Mouse (Mus musculus): ENCODE data around the gene Fmn2. TPM values are rescaled to one million over a fixed set of nuclear protein-coding genes. Genes with fewer than 3 reads are reported as not detected.

Gene Fmn2
- polyA plus RNA-seq, 1 experiment from 2014 or later = 2.6 TPM

- 88% methylated on average over 7 of the region's 7 CpGs for WGBS
- H3K9ac ChIP-seq (replicated peaks) = no peak overlapping the region
- H3K4me3 ChIP-seq (replicated peaks) = no peak overlapping the region
- H3K36me3 ChIP-seq = no peaks in the 10 kb centered on the region
- no peaks in the 10 kb centered on the region for H3K27me3 ChIP-seq
- H3K27ac ChIP-seq = no peak overlapping the region
- no peak for ATAC-seq (ENCODE audit: insufficient number of reproducible peaks, insufficient read depth, low FRiP score, low TSS enrichment, low read depth)
- H3K4me1 ChIP-seq (replicated peaks) = no peaks in the 10 kb centered on the region
- H3K4me2 ChIP-seq = no peak overlapping the region
- no peaks in the 10 kb centered on the region for H3K9me3 ChIP-seq
Observed at GRCm38 (mm10) chr1:174513419-174513818, 11.8 kb downstream of the Fmn2 start.

DNA sequence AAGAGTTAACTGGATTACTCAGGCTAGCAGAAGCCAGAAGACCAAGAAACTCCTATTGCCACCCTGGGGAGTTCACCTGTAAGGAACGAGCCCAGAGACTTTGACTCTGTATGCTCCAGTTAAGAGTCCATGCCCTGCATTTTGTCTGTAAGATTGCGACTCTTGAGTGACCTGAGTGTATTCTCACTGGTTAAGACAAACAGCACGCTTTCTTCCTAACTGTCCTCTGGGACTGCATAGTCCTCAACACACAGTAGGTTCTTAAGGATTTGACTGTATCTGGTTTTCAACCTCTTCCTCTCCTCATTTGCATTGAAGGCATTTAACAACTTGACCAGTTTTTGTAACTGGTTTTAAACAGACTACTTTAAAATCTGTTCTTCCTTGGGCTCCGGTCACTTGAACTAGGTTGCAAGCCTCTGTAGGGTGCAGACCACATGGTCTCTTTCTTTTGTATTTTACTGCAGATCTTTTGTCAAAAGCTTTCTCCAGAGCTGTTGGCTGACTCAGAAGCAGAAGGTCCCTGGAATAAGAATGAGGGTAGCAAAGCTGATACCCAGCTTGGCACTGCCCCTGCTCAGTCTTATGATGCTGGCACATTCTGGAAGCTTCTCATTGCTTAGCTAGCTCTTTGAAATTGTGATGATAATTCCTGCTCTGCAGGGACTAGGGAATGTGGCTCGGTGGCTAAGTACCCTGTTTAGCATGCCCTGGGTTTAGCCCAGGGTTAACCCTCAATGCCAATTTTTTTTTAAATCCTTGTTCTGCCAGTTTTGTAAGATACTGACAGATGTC, 20.5 kb downstream of the Fmn2 start:
- H3K4me3 ChIP-seq (replicated peaks) = no peak overlapping the region
- H3K4me1 ChIP-seq (replicated peaks) = no peaks in the 10 kb centered on the region; the same call in 1 of the 2 replicates
- no peaks in the 10 kb centered on the region for H3K36me3 ChIP-seq
- H3K27ac ChIP-seq = no peak overlapping the region
- H3K9me3 ChIP-seq = no peaks in the 10 kb centered on the region
- WGBS = 78% methylated on average over 5 of the region's 5 CpGs
- H3K4me2 ChIP-seq = no peak overlapping the region
- ATAC-seq (ENCODE audit: insufficient number of reproducible peaks, insufficient read depth, low FRiP score, low TSS enrichment, low read depth) = no peak
- no peak overlapping the region for H3K9ac ChIP-seq (replicated peaks)
- H3K27me3 ChIP-seq = no peaks in the 10 kb centered on the region

DNA sequence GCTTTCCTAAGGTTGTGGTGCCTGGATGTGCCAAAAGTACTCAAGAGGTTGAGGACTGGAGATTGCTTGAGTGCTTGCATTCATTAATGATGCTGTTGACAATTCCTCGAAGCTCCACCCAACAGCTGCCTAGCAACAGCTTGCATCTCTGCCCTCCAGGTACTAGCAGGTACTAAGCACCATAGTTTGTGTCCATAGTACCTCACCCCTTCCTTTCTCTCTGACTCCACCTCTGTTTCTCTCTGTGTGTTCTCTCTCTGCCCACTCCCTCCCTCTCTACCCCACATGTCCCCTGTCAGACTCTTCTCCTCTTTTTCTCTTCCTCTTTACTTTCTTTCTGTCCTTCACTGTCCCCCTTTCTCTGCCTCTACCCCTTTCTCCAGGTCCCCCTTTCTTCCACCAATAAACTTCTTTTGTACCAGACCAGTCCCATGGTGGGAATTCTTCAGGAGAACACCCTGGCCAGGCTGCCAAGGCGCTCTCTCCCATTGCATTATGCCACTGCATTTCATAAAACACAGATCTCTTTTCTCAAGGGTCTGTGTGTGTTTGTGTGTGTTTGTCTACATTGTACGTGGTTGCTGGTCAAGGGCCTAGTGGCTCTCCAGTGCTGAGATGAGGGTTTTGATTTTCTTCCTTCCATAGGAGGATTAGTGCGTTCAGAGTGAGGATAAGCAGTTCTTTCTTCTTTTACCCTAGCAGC, 21.3 kb downstream of the Fmn2 start:
- Histone ChIP-seq H3K36me3 (no peaks in the 10 kb centered on the region), H3K27ac (no peak overlapping the region), H3K27me3 (no peaks in the 10 kb centered on the region), H3K4me2 (no peak overlapping the region), H3K9me3 (no peaks in the 10 kb centered on the region), H3K4me3 (replicated peaks) (no peak overlapping the region), H3K4me1 (replicated peaks) (no peaks in the 10 kb centered on the region; the same call in 1 of the 2 replicates), H3K9ac (replicated peaks) (no peak overlapping the region)
- no peak for ATAC-seq (ENCODE audit: insufficient number of reproducible peaks, insufficient read depth, low FRiP score, low TSS enrichment, low read depth)
- WGBS = 71% methylated on average over 4 of the region's 4 CpGs

DNA sequence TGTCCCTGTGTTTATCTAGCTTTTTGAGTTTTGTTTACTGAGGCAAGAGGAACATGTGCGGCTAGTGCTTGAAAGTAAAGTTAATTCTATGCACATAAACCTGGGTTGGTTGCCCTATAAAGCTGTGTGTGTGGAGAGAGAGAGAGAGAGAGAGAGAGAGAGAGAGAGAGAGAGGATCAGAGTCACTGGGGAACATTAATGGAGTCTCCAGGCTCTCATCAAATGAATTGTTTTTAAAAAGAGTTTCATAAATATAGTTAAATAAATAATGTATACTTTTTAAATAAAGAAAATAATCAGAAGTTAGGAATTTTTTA, 21.8 kb downstream of the Fmn2 start:
- ATAC-seq (ENCODE audit: insufficient number of reproducible peaks, insufficient read depth, low FRiP score, low TSS enrichment, low read depth) = no peak
- Histone ChIP-seq H3K4me3 (replicated peaks) (no peak overlapping the region), H3K27ac (no peak overlapping the region), H3K4me1 (replicated peaks) (no peaks in the 10 kb centered on the region; the same call in 1 of the 2 replicates), H3K36me3 (no peaks in the 10 kb centered on the region), H3K27me3 (no peaks in the 10 kb centered on the region), H3K9me3 (no peaks in the 10 kb centered on the region), H3K4me2 (no peak overlapping the region), H3K9ac (replicated peaks) (no peak overlapping the region)
- 56% methylated on average over 1 of the region's 1 CpGs for WGBS

DNA sequence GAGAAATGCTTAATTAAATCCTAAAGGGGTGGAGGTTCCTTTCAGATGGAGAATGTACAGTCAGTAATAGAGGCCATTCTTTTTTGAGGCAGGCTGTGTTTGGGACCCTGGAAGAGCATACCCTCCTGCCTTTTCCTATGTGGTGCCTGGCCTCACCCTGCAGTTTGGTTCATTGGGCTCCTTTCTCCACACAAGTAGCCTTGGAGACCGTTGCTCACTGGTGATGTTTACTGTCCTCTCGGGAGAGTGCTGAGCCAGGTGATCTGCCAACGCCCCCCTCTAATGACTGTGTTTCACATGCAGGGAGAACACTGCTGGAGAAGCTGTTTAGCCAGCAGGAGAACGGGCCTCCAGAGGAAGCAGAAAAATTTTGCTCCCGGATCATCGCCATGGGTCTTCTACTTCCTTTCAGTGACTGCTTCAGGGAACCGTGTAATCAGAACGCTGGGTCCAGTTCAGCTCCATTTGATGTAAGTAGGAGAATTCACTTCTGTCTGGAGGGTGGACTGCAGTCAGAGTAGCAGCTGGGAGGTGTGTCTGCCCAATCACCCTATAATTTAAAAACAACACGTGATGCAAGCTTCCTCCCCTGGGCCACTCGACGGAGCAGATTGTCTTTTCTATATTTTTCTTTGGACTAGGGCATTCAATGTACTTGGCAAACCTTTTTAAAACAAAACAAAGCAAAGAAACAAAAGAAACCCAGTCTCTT, 35.3 kb downstream of the Fmn2 start:
- H3K27ac ChIP-seq = no peak overlapping the region
- H3K4me3 ChIP-seq (replicated peaks) = no peak overlapping the region
- H3K27me3 ChIP-seq = no peaks in the 10 kb centered on the region
- no peak for ATAC-seq (ENCODE audit: insufficient number of reproducible peaks, insufficient read depth, low FRiP score, low TSS enrichment, low read depth)
- no peaks in the 10 kb centered on the region for H3K36me3 ChIP-seq
- H3K9ac ChIP-seq (replicated peaks) = no peak overlapping the region
- peaks cover 8% of the 10 kb centered on the region for H3K4me1 ChIP-seq (replicated peaks)
- WGBS = 52% methylated on average over 11 of the region's 11 CpGs
- H3K9me3 ChIP-seq = no peaks in the 10 kb centered on the region
- no peak overlapping the region for H3K4me2 ChIP-seq

GRCm38 (mm10) chr1:174537491-174537890, 35.9 kb downstream of the Fmn2 start:
- WGBS = 81% methylated on average over 3 of the region's 3 CpGs
- Histone ChIP-seq H3K4me3 (replicated peaks) (no peak overlapping the region), H3K27ac (no peak overlapping the region), H3K9me3 (no peaks in the 10 kb centered on the region), H3K9ac (replicated peaks) (no peak overlapping the region), H3K4me2 (no peak overlapping the region), H3K27me3 (no peaks in the 10 kb centered on the region), H3K4me1 (replicated peaks) (peaks cover 8% of the 10 kb centered on the region), H3K36me3 (no peaks in the 10 kb centered on the region)
- no peak for ATAC-seq (ENCODE audit: insufficient number of reproducible peaks, insufficient read depth, low FRiP score, low TSS enrichment, low read depth)

- Histone ChIP-seq H3K9me3 (no peaks in the 10 kb centered on the region), H3K9ac (replicated peaks) (no peak overlapping the region), H3K4me1 (replicated peaks) (no peaks in the 10 kb centered on the region), H3K36me3 (no peaks in the 10 kb centered on the region), H3K27ac (no peak overlapping the region), H3K4me2 (no peak overlapping the region), H3K4me3 (replicated peaks) (no peak overlapping the region), H3K27me3 (no peaks in the 10 kb centered on the region)
- WGBS = 91% methylated on average over 5 of the region's 5 CpGs
- ATAC-seq (ENCODE audit: insufficient number of reproducible peaks, insufficient read depth, low FRiP score, low TSS enrichment, low read depth) = no peak
Observed at GRCm38 (mm10) chr1:174548291-174548690, 46.7 kb downstream of the Fmn2 start.

DNA sequence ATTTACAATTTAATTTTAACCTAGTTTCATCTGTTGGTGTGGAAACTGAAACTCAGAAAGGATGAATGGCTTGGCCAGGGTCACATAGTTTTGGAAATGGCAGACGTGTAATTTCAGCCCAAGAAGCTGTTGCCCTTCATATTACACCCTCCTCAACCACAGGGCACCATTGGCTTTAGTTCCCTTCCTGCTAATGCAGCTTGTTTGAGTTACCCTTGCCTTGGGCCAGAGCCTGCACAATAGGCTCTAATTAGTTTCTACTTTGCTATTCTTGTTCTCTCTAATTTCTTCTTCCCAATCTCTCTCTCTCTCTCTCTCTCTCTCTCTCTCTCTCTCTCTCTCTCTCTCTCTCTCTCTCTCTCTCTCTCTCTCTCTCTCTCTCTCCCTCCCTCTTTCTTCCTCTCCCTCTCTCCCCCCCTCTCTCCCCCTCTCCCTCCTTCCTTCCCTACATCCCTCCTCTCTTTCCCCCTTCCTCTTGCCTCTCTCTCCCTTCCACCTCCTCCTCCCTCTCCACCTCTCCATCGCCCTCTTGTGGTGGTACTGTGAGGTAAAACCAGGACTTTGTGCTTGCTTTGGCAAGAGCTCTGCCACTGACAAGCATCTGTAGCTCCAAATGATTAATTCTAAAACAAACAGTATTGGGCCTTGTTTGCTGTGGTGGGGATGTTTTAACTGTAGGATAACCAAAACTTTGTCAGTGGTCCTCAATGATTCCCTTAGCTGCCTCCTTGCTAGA, 51.8 kb downstream of the Fmn2 start:
- WGBS = 30% methylated on average over 2 of the region's 2 CpGs
- Histone ChIP-seq H3K4me1 (replicated peaks) (peaks cover 9% of the 10 kb centered on the region), H3K36me3 (no peaks in the 10 kb centered on the region), H3K27me3 (no peaks in the 10 kb centered on the region), H3K4me2 (no peak overlapping the region), H3K9ac (replicated peaks) (no peak overlapping the region), H3K9me3 (no peaks in the 10 kb centered on the region), H3K27ac (no peak overlapping the region), H3K4me3 (replicated peaks) (no peak overlapping the region)
- no peak for ATAC-seq (ENCODE audit: insufficient number of reproducible peaks, insufficient read depth, low FRiP score, low TSS enrichment, low read depth)

DNA sequence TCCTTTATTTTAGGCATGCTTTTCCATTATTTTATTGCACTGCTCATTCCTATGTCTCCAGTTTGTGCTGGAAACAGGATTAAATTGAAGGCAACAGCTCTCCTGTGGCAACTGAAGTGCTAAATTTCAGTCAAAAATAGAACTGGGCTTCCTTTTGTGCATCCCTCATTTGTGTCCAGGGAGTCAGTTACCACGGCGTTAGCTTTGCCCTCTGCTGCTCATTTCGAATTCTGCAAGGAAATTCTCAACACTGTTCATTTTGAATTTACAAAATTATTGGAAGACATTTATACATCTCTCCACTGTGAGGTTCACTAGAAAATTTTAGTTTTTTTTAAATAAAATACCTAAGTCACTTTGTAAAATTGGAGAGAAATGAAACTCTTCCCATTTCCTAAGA, 53.8 kb downstream of the Fmn2 start:
- no peak overlapping the region for H3K9ac ChIP-seq (replicated peaks)
- peaks cover 9% of the 10 kb centered on the region for H3K4me1 ChIP-seq (replicated peaks)
- H3K27ac ChIP-seq = no peak overlapping the region
- no peak overlapping the region for H3K4me2 ChIP-seq
- 88% methylated on average over 3 of the region's 3 CpGs for WGBS
- H3K4me3 ChIP-seq (replicated peaks) = no peak overlapping the region
- H3K36me3 ChIP-seq = no peaks in the 10 kb centered on the region
- no peaks in the 10 kb centered on the region for H3K9me3 ChIP-seq
- ATAC-seq (ENCODE audit: insufficient number of reproducible peaks, insufficient read depth, low FRiP score, low TSS enrichment, low read depth) = no peak
- no peaks in the 10 kb centered on the region for H3K27me3 ChIP-seq

GRCm38 (mm10) chr1:174557211-174557610, 55.6 kb downstream of the Fmn2 start:
- H3K9me3 ChIP-seq = no peaks in the 10 kb centered on the region
- no peak overlapping the region for H3K4me3 ChIP-seq (replicated peaks)
- H3K36me3 ChIP-seq = no peaks in the 10 kb centered on the region
- no peak for ATAC-seq (ENCODE audit: insufficient number of reproducible peaks, insufficient read depth, low FRiP score, low TSS enrichment, low read depth)
- no peak overlapping the region for H3K27ac ChIP-seq
- 13% methylated on average over 4 of the region's 4 CpGs for WGBS
- H3K4me2 ChIP-seq = no peak overlapping the region
- H3K9ac ChIP-seq (replicated peaks) = no peak overlapping the region
- H3K27me3 ChIP-seq = no peaks in the 10 kb centered on the region
- peaks cover 9% of the 10 kb centered on the region for H3K4me1 ChIP-seq (replicated peaks)

DNA sequence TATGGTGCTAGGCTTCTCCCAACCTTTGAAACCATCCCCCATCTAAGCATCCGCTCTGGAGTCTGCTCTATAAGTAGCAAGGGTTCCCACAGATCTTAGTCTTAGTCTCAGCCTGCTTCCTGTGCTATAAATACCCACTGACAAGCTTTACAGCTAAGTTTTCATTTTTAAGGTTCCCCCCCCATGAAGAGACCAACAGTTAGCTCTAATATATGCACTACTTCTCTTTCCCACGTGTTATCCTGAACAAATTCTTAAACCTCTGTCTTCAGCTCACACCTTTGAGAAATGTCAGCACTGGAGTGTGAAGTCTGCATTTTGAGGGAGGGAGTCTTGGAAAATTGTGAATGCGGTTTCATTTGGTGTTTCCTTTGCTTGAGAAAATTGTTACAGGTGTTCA, 56.2 kb downstream of the Fmn2 start:
- H3K4me2 ChIP-seq = no peak overlapping the region
- WGBS = 63% methylated on average over 3 of the region's 3 CpGs
- ATAC-seq (ENCODE audit: insufficient number of reproducible peaks, insufficient read depth, low FRiP score, low TSS enrichment, low read depth) = no peak
- no peak overlapping the region for H3K4me3 ChIP-seq (replicated peaks)
- no peaks in the 10 kb centered on the region for H3K36me3 ChIP-seq
- peaks cover 9% of the 10 kb centered on the region for H3K4me1 ChIP-seq (replicated peaks)
- H3K9me3 ChIP-seq = no peaks in the 10 kb centered on the region
- no peaks in the 10 kb centered on the region for H3K27me3 ChIP-seq
- no peak overlapping the region for H3K9ac ChIP-seq (replicated peaks)
- H3K27ac ChIP-seq = no peak overlapping the region
